Mouse (Mus musculus) stomach, postnatal 0 days (tissue): ENCODE measurements around the gene Glra1.

Experiments
- CTCF ChIP-seq: IDR thresholded peaks from 2 replicates; pipeline ENCODE4 v1.5.1; 2016; ENCODE audit warnings: antibody characterized with exemption, low read depth, mild to moderate bottlenecking, moderate library complexity
- EP300 ChIP-seq: optimal IDR thresholded peaks from 2 replicates; pipeline ENCODE3; 2016; ENCODE audit warnings: antibody characterized with exemption

GRCm38 (mm10) chr11:55542671-55543070 lies 65.3 kb downstream of the Glra1 start:
- TF ChIP-seq CTCF (no peak), EP300 (no peak)
